Mouse (Mus musculus): Measurements from ENCODE around the gene H6pd. TPM values are rescaled to one million over a fixed set of nuclear protein-coding genes. Genes with fewer than 3 reads are reported as not detected.
A peak's percentile ranks its signal among the peaks of the same experiment; 100 is the strongest.

H6pd gene
- total and polyA plus RNA-seq, 3 experiments = 17.7 to 38.5 (median 25.1) TPM

DNA sequence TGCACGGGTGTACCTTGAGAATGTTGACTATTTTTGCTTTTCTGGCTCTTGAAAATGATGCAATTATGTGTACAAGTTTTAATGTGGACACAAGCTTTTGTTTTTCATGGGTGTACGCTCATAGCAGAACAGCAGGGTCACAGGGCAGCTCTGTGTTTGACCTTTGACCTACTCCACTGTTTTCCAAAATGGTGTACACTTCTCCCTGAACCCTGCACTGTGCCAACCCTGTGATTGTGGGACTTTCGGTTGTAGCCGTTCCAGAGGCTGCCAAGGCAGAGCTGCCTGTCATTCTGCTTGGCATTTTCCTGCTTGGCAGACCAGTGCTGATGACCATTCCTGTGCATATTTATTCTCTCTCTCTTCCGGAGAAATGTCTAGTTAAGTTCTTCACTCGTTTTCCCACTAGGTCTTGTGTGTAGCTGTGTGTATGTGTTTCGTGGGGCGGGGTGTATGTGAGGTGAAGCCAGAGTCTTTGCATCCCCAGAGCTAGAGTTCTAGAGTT is 4.4 kb upstream of the H6pd start:
- in situ Hi-C loops (cut with MboI; ENCODE audit: low pct_ligation_motif_present, low pct_unique_long_range_greater_than_20kb, low sequenced_read_pairs) = no loop called here

DNA sequence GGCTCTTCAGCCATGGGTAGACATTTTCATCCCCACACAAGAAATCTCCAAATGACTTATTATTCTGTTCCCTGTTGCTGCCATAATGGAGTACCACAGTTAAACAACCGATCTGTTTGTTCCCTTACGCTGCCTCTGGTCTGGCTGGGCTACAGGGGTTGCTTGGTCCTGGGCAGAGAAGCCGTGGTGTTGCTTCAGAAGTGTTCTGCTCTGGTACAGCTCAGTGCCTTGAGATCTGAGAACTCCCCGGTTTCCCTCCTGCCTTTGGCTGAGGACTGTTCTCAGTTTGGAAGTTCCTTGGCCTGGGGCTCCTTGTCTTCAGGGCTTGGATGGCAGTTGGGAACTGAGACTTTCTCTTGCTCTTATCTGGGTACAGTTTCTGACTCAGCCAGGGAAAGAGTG is 3.5 kb upstream of the H6pd start:
- H3K9me3 ChIP-seq (replicated peaks; ENCODE audit: low read length) = no peaks in the 10 kb centered on the region
- dilution Hi-C loops (cut with MboI; ENCODE audit: extremely low pct_ligation_motif_present, extremely low pct_unique_long_range_greater_than_20kb, low sequenced_read_pairs) (no loop called here), in situ Hi-C loops (cut with MboI; ENCODE audit: low pct_ligation_motif_present, low pct_unique_long_range_greater_than_20kb, low sequenced_read_pairs) (no loop called here)
- no peaks in the 10 kb centered on the region for H3K36me3 ChIP-seq (replicated peaks in 1 of 2; ENCODE audit: control insufficient read depth in 1 of 2, insufficient read depth in 1 of 2, low read length in 1 of 2)
- no peak overlapping the region for H3K4me3 ChIP-seq (replicated peaks in 1 of 3; ENCODE audit: low read depth in 2 of 3, low read length in 2 of 3, poor library complexity in 1 of 3)
- peaks cover 10 to 40% of the 10 kb centered on the region in 2 experiments for H3K4me1 ChIP-seq (ENCODE audit: control insufficient read depth in 1 of 2, insufficient read depth in 2 of 2)
- no peak overlapping the region for H3K9ac ChIP-seq (ENCODE audit: insufficient read depth, low read depth)
- no peak overlapping the region for H3K4me2 ChIP-seq (ENCODE audit: insufficient read depth, low read depth, poor library complexity, severe bottlenecking)
- H3K27ac ChIP-seq (ENCODE audit: insufficient read depth, low read depth) = no peak overlapping the region
- H3K27me3 ChIP-seq (replicated peaks) = no peaks in the 10 kb centered on the region
- H3K79me2 ChIP-seq (replicated peaks; ENCODE audit: control insufficient read depth, extremely low read depth, insufficient read depth, poor library complexity, severe bottlenecking) = no peaks in the 10 kb centered on the region; the same call in 1 of the 2 replicates
- TF ChIP-seq MEF2A (IDR thresholded peaks at IDR 0.05; ENCODE audit: borderline replicate concordance, low read depth, low read length) (no peak), UBTF (IDR thresholded peaks at IDR 0.05; ENCODE audit: low read depth, low read length) (no peak), ZNF384 (IDR thresholded peaks at IDR 0.05; ENCODE audit: low read depth, low read length) (no peak), KAT2A (IDR thresholded peaks at IDR 0.05; ENCODE audit: insufficient replicate concordance, low read length) (no peak), SMC3 (IDR thresholded peaks at IDR 0.05; ENCODE audit: low read depth, low read length) (no peak), ZC3H11A (IDR thresholded peaks at IDR 0.05; ENCODE audit: low read depth, low read length) (no peak), BHLHE40 (IDR thresholded peaks at IDR 0.05; ENCODE audit: low read depth, low read length) (no peak), POLR2AphosphoS2 (IDR thresholded peaks at IDR 0.05; ENCODE audit: low read depth, low read length) (no peak)
- DNase-seq (ENCODE audit: extremely low read depth) = no peak

More for the DNA sequence above, 4.4 kb upstream of the H6pd start:
- dilution Hi-C loops (cut with MboI; ENCODE audit: extremely low pct_ligation_motif_present, extremely low pct_unique_long_range_greater_than_20kb, low sequenced_read_pairs) = no loop called here
- no peaks in the 10 kb centered on the region for H3K27me3 ChIP-seq (replicated peaks)
- H3K27ac ChIP-seq (ENCODE audit: insufficient read depth, low read depth) = no peak overlapping the region
- H3K79me2 ChIP-seq (replicated peaks; ENCODE audit: control insufficient read depth, extremely low read depth, insufficient read depth, poor library complexity, severe bottlenecking) = no peaks in the 10 kb centered on the region
- DNase-seq (ENCODE audit: extremely low read depth) = no peak
- H3K4me1 ChIP-seq (ENCODE audit: control insufficient read depth in 1 of 2, insufficient read depth in 2 of 2) = peaks cover 11 to 35% of the 10 kb centered on the region in 2 experiments
- H3K4me3 ChIP-seq (replicated peaks in 1 of 3; ENCODE audit: low read depth in 2 of 3, low read length in 2 of 3, poor library complexity in 1 of 3) = no peak overlapping the region
- H3K9me3 ChIP-seq (replicated peaks; ENCODE audit: low read length) = no peaks in the 10 kb centered on the region
- no peak overlapping the region for H3K4me2 ChIP-seq (ENCODE audit: insufficient read depth, low read depth, poor library complexity, severe bottlenecking)
- no peak overlapping the region for H3K9ac ChIP-seq (ENCODE audit: insufficient read depth, low read depth)
- TF ChIP-seq MEF2A (IDR thresholded peaks at IDR 0.05; ENCODE audit: borderline replicate concordance, low read depth, low read length) = no peak
- H3K36me3 ChIP-seq (replicated peaks in 1 of 2; ENCODE audit: control insufficient read depth in 1 of 2, insufficient read depth in 1 of 2, low read length in 1 of 2) = no peaks in the 10 kb centered on the region

DNA sequence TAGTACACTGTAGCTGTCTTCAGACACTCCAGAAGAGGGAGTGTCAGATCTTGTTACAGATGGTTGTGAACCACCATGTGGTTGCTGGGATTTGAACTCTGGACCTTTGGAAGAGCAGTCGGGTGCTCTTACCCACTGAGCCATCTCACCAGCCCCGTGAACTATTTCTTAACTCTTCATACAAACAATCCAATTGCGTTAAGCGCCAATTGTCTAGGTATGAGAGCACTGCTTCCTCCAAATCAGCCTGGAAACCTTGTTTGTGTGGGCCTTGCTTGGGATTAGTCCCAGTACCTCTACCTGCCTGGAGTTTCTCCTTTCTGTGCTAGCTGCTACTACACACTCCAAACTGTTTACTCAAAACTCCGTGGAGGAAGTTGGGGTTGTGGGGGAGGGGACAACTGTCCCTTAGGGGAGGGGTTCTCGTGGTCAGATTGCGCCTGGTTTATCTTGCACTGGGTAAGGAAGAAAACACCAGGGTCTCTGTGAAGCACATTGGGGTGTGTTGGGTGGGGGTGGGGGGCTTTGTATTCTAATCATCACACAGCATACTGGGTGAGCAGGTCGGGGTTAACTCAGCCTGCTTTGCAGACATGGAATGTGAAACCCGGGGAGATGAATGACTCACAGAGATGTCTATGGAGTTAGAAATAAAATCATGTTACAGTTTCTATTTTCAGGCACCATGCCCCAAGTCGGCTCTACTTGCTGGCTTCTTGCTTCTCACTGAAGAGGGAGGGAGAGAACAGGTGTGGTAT is 2.9 kb upstream of the H6pd start:
- Histone ChIP-seq H3K36me3 (replicated peaks in 1 of 2; ENCODE audit: control insufficient read depth in 1 of 2, insufficient read depth in 1 of 2, low read length in 1 of 2) (no peaks in the 10 kb centered on the region), H3K27ac (ENCODE audit: insufficient read depth, low read depth) (no peak overlapping the region), H3K9me3 (replicated peaks; ENCODE audit: low read length) (no peaks in the 10 kb centered on the region), H3K4me1 (ENCODE audit: control insufficient read depth in 1 of 2, insufficient read depth in 2 of 2) (peaks cover 8 to 45% of the 10 kb centered on the region in 2 experiments; a peak in 3 of 4 replicates), H3K9ac (ENCODE audit: insufficient read depth, low read depth) (no peak overlapping the region), H3K79me2 (replicated peaks; ENCODE audit: control insufficient read depth, extremely low read depth, insufficient read depth, poor library complexity, severe bottlenecking) (no peaks in the 10 kb centered on the region; the same call in 1 of the 2 replicates), H3K4me3 (replicated peaks in 1 of 3; ENCODE audit: low read depth in 2 of 3, low read length in 2 of 3, poor library complexity in 1 of 3) (no peak overlapping the region), H3K4me2 (ENCODE audit: insufficient read depth, low read depth, poor library complexity, severe bottlenecking) (no peak overlapping the region), H3K27me3 (replicated peaks) (no peaks in the 10 kb centered on the region)
- in situ Hi-C loops (cut with MboI; ENCODE audit: low pct_ligation_motif_present, low pct_unique_long_range_greater_than_20kb, low sequenced_read_pairs) = no loop called here
- no peak for DNase-seq (ENCODE audit: extremely low read depth)
- dilution Hi-C loops (cut with MboI; ENCODE audit: extremely low pct_ligation_motif_present, extremely low pct_unique_long_range_greater_than_20kb, low sequenced_read_pairs) = no loop called here
- TF ChIP-seq CHD2 (IDR thresholded peaks at IDR 0.05; ENCODE audit: low read length) = 0 out of 2 replicates have a peak, but pooled peaks have one; percentile 15
- no peak for TF ChIP-seq MAZ (IDR thresholded peaks at IDR 0.05; ENCODE audit: low read depth, low read length)

Measured in CH12.LX (cell line).